Mouse (Mus musculus) heart, embryonic 14.5 days (tissue): ENCODE results near the gene Gfpt1. TPM values are rescaled to one million over a fixed set of nuclear protein-coding genes. Genes with fewer than 3 reads are reported as not detected.
A peak's percentile ranks its signal among the peaks of the same experiment; 100 is the strongest.
"Not testable (repeated sequence)": the region's sequence is repeated elsewhere in the genome, so short reads cannot be mapped to it uniquely, and the experiment has no call there.

Experiments used
- ATAC-seq: fragments of 200-750 bp; cut with Nextera tagmentation; 2 replicates; pipeline ENCODE4 v1.8.0; 2017; ENCODE audit warnings: low read depth, moderate TSS enrichment; ENCODE audit not compliant: insufficient number of reproducible peaks, insufficient read depth, low FRiP score
- H3K27ac ChIP-seq, 2 experiments: fragments of 200-500 bp in 1 of 2; fragments of 300-500 bp in 1 of 2; sonication (generic) in 1 of 2; replicated peaks in 1 of 2; 2 replicates each; pipeline ENCODE4 v1.5.1; 2012 to 2014; ENCODE audit warnings: low read depth in 2 of 2, low read length in 2 of 2, control low read depth in 1 of 2, mild to moderate bottlenecking in 1 of 2, mixed read lengths in 1 of 2; ENCODE audit not compliant: control insufficient read depth in 1 of 2, insufficient read depth in 1 of 2
- H3K27me3 ChIP-seq: fragments of 300-500 bp; sonication (generic); 2 replicates; pipeline ENCODE4 v1.6.1; 2014; ENCODE audit warnings: mild to moderate bottlenecking, low read length, control low read depth; ENCODE audit not compliant: control insufficient read depth, insufficient read depth
- H3K36me3 ChIP-seq: fragments of 300-500 bp; sonication (generic); 2 replicates; pipeline ENCODE4 v1.6.1; 2014; ENCODE audit warnings: mild to moderate bottlenecking, control low read depth, low read length, mixed read lengths; ENCODE audit not compliant: control insufficient read depth, insufficient read depth
- H3K4me1 ChIP-seq, 2 experiments: fragments of 200-500 bp in 1 of 2; fragments of 300-500 bp in 1 of 2; sonication (generic) in 1 of 2; 2 replicates each; pipeline ENCODE4 v1.6.1; 2012 to 2014; ENCODE audit warnings: low read length in 2 of 2, control low read depth in 1 of 2, mixed read lengths in 1 of 2; ENCODE audit not compliant: control insufficient read depth in 2 of 2, insufficient read depth in 2 of 2
- H3K4me2 ChIP-seq: fragments of 300-500 bp; sonication (generic); 2 replicates; pipeline ENCODE4 v1.6.1; 2014; ENCODE audit warnings: mild to moderate bottlenecking, low read length
- H3K4me3 ChIP-seq, 2 experiments: fragments of 200-500 bp in 1 of 2; fragments of 300-500 bp in 1 of 2; sonication (generic) in 1 of 2; 2 replicates each; pipeline ENCODE4 v1.5.1; 2012 to 2014; ENCODE audit warnings: low read length in 2 of 2, mild to moderate bottlenecking in 2 of 2, control low read depth in 1 of 2, low read depth in 1 of 2, moderate library complexity in 1 of 2; ENCODE audit not compliant: control insufficient read depth in 1 of 2, insufficient read depth in 1 of 2
- H3K9ac ChIP-seq: fragments of 300-500 bp; sonication (generic); 2 replicates; pipeline ENCODE4 v1.6.1; 2014; ENCODE audit warnings: mild to moderate bottlenecking, low read length
- H3K9me3 ChIP-seq: fragments of 300-500 bp; sonication (generic); 2 replicates; pipeline ENCODE4 v1.6.1; 2016; ENCODE audit warnings: low read length, control low read depth; ENCODE audit not compliant: control insufficient read depth
- WGBS: fragments of 180-500 bp; shearing (Covaris S2); extraction: QIAGEN DNeasy Blood & Tissue Kit; methylation state at CpG from one replicate; pipeline ENCODE4 v1.1.7; 2014; 5-methylcytosine and 5-hydroxymethylcytosine counted together
- polyA plus RNA-seq: library from polyadenylated mRNA; unstranded; fragments of >200 nt; fragmentation: Nextera tagmentation; extraction: Ambion mirVana; gene quantifications from 2 replicates; pipeline ENCODE4 v1.2.1, GENCODE M21; 2014

The Gfpt1 gene
- polyA plus RNA-seq, 1 experiment from 2014 or later, result 12.3 TPM

- under 1% methylated on average over 11 of the region's 11 CpGs for WGBS
- Histone ChIP-seq H3K9me3 (0 out of 2 replicates have a peak, but pooled peaks cover 2% of the 10 kb centered on the region), H3K36me3 (no peaks in the 10 kb centered on the region), H3K4me1 (peaks cover 2 to 15% of the 10 kb centered on the region in 2 experiments; a peak in 2 of 4 replicates), H3K27me3 (no peaks in the 10 kb centered on the region), H3K4me3 (peak overlapping the region; percentile 75 to 94), H3K4me2 (peak overlapping the region; percentile 81), H3K9ac (peak overlapping the region; percentile 96), H3K27ac (peak overlapping the region; percentile 98 to 100)
- ATAC-seq, result no peak
These were observed 676 bp upstream of the Gfpt1 start for GRCm38 (mm10) chr6:87042004-87042336.

DNA sequence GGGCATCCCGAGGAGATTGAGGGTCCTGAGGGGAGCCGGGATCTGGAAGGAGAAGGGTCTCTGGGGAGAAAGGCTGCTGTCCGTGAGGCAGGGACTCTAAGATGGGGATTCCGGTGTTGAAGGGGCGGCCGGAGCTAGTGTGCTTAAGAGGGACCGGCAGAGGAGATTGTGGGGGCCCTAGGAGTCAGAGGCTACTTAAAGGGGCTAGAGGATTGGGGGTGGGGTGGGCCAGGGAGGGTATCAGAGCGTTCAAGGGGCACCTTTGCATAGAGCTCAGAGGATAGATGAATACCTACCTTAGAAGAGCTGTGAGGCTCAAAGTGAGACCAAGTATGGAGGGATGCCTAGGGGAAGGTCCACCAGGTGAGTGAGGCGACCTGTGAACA is 478 bp downstream of the Gfpt1 start:
- ATAC-seq, result 0 out of 2 replicates have a peak, but pooled peaks have one; percentile 3
- H3K4me3 ChIP-seq, result peak overlapping the region; percentile 77 to 94
- H3K27ac ChIP-seq, result peak overlapping the region; percentile 63 to 100
- peak overlapping the region; percentile 81 for H3K4me2 ChIP-seq
- H3K9me3 ChIP-seq, result no peaks in the 10 kb centered on the region
- peaks cover 8% of the 10 kb centered on the region; the same call in 1 of the 2 replicates for H3K36me3 ChIP-seq
- H3K9ac ChIP-seq, result peak overlapping the region; percentile 96
- WGBS, result 2% methylated on average over 9 of the region's 9 CpGs
- H3K27me3 ChIP-seq, result no peaks in the 10 kb centered on the region
- peaks cover 2 to 15% of the 10 kb centered on the region in 2 experiments; a peak in 2 of 4 replicates for H3K4me1 ChIP-seq

DNA sequence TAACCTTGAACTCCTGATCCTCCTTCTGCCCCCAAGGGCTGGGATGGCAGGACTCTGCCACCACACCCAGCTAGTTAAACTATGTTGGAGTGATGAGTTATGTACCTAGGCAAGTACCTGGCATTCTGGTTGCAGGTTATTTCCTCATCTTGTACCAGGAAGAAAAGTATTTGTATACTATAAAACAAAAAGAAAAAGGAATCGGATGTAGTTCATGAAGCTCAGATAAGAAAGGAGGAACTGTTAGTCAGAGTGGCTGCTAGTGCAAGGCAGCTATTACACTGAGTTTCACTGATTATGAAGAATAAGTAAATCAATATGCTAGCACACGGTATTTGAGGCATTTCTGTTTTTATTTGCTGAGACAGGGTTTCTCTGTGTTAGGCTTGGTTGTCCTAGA is 2.2 kb downstream of the Gfpt1 start:
- Histone ChIP-seq H3K9me3 (no peaks in the 10 kb centered on the region), H3K27me3 (no peaks in the 10 kb centered on the region), H3K9ac (no peak overlapping the region), H3K27ac (no peak overlapping the region), H3K4me1 (peaks cover 2 to 15% of the 10 kb centered on the region in 2 experiments; a peak in 2 of 4 replicates), H3K36me3 (peaks cover 13% of the 10 kb centered on the region; the same call in 1 of the 2 replicates), H3K4me2 (no peak overlapping the region), H3K4me3 (no peak overlapping the region)
- WGBS, result 76% methylated on average over 2 of the region's 2 CpGs
- ATAC-seq, result no peak

DNA sequence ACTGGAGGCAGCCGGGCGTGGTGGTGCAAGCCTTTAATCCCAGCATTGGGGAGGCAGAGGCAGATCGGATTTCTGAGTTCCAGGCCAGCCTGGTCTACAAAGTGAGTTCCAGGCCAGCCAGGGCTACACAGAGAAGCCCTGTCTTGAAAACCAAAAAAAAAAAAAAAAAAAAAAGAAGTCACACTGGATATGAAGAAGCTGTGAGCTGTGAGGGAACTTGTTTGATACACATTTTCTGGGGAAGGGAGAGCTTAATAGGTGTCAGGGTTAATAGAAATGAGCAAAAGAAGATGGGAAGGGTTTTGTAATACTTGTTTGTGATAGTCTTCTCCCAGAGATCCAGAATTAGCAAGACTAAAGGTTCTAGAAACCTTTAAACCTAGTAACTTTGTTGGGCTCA is 2.9 kb downstream of the Gfpt1 start:
- H3K27me3 ChIP-seq, result no peaks in the 10 kb centered on the region
- peaks cover 2 to 15% of the 10 kb centered on the region in 2 experiments; a peak in 2 of 4 replicates for H3K4me1 ChIP-seq
- no peaks in the 10 kb centered on the region for H3K9me3 ChIP-seq
- H3K27ac ChIP-seq, result no peak overlapping the region
- H3K9ac ChIP-seq, result no peak overlapping the region
- no peak overlapping the region for H3K4me2 ChIP-seq
- no peak for ATAC-seq
- WGBS, result 81% methylated on average over 3 of the region's 3 CpGs
- H3K36me3 ChIP-seq, result peaks cover 13% of the 10 kb centered on the region; the same call in 1 of the 2 replicates
- H3K4me3 ChIP-seq, result no peak overlapping the region

- not testable (repeated sequence) for H3K4me2 ChIP-seq, ATAC-seq, H3K9me3 ChIP-seq, H3K4me1 ChIP-seq, H3K4me3 ChIP-seq, H3K27me3 ChIP-seq, H3K27ac ChIP-seq, H3K9ac ChIP-seq
- WGBS, result 93% methylated on average over 7 of the region's 7 CpGs
- peaks cover 36% of the 10 kb centered on the region for H3K36me3 ChIP-seq
These were observed 6.1 kb downstream of the Gfpt1 start for GRCm38 (mm10) chr6:87048712-87049111.

- no peaks in the 10 kb centered on the region for H3K4me1 ChIP-seq
- no peaks in the 10 kb centered on the region for H3K27me3 ChIP-seq
- ATAC-seq, result no peak
- H3K9me3 ChIP-seq, result no peaks in the 10 kb centered on the region
- H3K9ac ChIP-seq, result no peak overlapping the region
- no peak overlapping the region for H3K4me2 ChIP-seq
- H3K27ac ChIP-seq, result no peak overlapping the region
- 76% methylated on average over 10 of the region's 10 CpGs for WGBS
- peaks cover 67% of the 10 kb centered on the region for H3K36me3 ChIP-seq
- no peak overlapping the region for H3K4me3 ChIP-seq
These were observed 9.3 kb downstream of the Gfpt1 start for GRCm38 (mm10) chr6:87051886-87052425.

GRCm38 (mm10) chr6:87054193-87054592 is 11.5 kb downstream of the Gfpt1 start:
- H3K4me1 ChIP-seq, result no peaks in the 10 kb centered on the region
- H3K27ac ChIP-seq, result no peak overlapping the region
- no peak for ATAC-seq
- no peak overlapping the region for H3K4me3 ChIP-seq
- no peak overlapping the region for H3K9ac ChIP-seq
- no peaks in the 10 kb centered on the region for H3K9me3 ChIP-seq
- H3K27me3 ChIP-seq, result no peaks in the 10 kb centered on the region
- H3K4me2 ChIP-seq, result no peak overlapping the region
- peaks cover 76% of the 10 kb centered on the region for H3K36me3 ChIP-seq
- 91% methylated on average over 8 of the region's 8 CpGs for WGBS

DNA sequence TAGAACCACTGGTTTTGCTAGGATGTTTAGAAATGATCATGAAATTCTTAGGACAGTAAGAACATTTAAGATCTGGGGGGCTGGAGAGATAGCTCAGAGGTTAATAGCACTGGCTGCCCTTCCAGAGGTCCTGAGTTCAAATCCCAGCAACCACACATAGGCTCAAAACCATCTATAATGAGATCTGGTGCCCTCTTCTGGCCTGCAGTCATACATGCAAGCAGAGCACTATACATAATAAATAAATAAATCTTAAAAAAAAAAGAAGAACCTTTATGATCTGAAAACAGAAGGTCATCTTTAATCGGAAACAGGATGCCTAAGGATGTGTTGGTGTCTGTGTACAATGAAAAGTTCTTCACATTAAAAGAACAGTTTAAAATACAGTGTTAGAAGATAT is 17.1 kb downstream of the Gfpt1 start:
- no peak overlapping the region for H3K4me2 ChIP-seq
- ATAC-seq, result no peak
- H3K4me3 ChIP-seq, result no peak overlapping the region
- no peaks in the 10 kb centered on the region for H3K27me3 ChIP-seq
- no peaks in the 10 kb centered on the region for H3K9me3 ChIP-seq
- no peak overlapping the region for H3K27ac ChIP-seq
- H3K9ac ChIP-seq, result no peak overlapping the region
- WGBS, result 95% methylated on average over 1 of the region's 1 CpGs
- H3K36me3 ChIP-seq, result peaks cover 97% of the 10 kb centered on the region
- H3K4me1 ChIP-seq, result no peaks in the 10 kb centered on the region
